Mouse (Mus musculus) neutrophil, adult 59 days (primary cell): ENCODE measurements around the gene Loxl3. TPM values are rescaled to one million over a fixed set of nuclear protein-coding genes. Genes with fewer than 3 reads are reported as not detected.

ENCODE experiments used
- total RNA-seq, 2 experiments: library from RNA; stranded (reverse); gene quantifications; 1 replicate in 1 of 2; 2 replicates in 1 of 2; pipeline ENCODE4 v1.2.4; 2023

Gene Loxl3
- total RNA-seq: under 1 TPM; 0.33 to 0.64 TPM

DNA sequence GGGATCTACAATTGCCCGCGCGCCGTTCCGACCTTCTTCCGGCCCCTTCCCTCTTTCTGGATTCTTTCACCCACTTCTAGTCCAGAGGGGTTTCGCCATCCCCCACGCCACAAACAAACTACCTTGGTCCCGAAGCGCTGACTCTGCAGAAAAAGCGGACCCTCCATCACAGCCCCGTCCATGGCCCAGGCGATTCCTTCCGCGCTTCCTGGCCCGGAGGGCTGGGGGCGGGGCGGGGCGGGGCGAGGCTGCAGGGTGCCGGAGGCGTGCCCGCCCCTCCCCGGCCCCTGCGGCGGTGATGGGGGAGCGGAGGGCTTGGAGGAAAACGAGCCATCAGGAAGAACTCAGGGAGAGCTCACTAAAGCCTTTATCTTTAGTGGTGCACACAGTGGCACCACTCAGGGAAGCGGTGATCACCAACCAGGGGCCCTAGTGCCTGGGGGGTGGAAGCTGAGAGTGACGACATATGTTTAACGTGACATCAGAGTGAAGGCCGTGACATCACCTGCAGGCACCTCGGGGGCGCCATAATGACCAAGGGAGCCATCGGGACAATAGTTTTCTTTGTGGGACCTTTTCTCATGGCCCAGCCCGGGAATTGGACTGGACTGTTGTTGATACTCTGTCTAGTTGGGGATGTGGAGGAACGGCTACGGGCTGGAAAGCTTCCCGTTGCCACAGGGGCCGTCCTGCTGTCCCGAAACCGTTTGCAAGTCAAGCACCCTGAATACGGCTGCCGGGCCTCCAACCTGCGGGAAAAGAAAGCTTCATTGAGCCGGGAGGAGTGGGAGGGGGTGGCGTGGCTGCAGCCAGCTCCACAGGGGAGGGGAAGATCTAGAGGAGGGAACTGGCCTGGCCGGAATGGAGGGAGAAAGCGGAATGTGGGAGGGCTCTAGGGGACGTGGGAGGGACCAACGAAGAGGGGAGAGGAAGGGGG lies at the start of gene Loxl3, which contains the start of gene Dok1:
TSS of gene Loxl3 (plus strand) at position 925 of the 937 bp plus-strand sequence.
TSS of gene Dok1 (minus strand) at position 223 of the 937 bp plus-strand sequence.

DNA sequence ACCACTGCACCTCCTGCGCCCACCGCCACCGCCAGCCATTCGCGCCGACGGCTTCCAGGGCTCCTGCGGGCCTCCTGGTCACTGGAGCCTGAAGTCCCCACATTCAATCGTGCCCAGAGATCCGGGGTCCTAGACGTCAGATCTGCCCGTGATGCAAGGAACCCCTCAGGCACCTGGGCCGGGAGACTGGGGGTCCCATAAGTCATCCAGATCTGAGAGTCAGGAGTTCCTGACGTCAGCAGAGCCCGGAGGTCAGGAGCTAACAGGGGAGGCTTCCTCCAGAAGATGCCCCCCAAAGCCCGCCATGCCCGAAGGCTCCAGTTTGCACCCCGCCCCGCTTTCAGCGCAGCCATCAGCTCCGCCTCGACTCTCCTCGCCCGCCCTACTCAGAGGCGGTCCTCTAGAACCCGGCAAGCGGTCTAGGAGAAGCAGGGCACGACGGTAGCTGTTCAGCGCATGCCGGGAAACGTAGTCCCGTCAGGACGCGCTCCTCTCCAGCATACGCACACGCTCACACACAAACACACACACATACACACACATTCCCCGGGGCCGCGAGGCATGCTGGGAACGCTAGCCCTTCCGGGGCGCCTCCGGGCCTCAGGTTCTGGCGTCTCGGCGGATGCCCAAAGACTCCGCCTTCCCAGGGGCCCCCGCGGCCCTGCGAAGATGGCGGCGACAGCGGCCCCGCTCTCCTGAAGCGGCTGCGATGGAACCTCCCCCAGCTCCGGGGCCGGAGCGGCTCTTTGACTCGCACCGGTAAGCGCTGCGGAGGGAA lies 20.3 kb downstream of the Loxl3 start, which contains the start of gene Aup1:
TSS of gene Aup1 (plus strand) at position 448 of the 778 bp plus-strand sequence.

DNA sequence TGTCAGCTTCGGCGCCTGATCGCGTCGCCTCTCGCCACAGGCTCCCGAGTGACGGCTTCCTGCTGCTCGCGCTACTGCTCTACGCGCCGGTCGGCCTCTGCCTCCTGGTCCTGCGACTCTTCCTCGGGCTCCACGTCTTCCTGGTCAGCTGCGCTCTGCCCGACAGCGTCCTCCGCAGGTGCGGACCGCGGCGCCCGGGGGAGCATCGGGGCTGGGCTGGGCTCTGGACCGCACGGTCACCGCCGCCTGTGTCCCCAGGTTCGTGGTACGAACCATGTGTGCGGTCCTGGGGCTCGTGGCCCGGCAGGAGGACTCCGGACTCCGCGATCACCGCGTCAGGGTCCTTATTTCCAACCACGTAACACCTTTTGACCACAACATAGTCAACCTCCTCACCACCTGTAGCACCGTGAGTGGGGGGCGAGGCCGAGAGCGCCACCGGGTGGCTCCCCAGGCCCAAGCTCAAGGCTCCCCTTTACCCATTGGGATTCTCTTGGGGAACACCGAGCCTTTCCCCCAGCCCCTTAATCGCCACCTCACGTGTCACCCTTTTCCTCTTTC lies 21.0 kb downstream of the Loxl3 start, which contains the start of gene Htra2:
TSS of gene Htra2 (minus strand) at position 403 of the 561 bp plus-strand sequence.

DNA sequence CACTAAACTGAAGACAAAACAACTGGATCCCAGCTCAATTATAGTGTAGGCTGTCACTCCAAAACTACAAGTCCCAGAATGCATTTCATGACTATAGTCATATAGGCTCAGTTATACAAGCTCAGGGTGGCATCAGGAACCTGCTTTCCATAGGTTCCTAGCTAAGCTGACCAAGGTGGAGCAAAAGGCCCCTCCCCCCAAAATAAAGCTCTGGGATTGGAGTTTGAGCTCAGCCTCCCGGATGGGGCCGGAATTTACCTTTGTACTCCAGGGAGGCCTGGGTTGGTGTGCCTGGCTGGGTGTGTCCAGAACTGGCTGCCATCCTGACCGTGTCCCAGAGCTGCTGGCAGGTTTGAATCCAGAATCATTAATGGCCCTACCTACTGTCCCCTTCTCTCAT lies 23.8 kb downstream of the Loxl3 start, which contains the start of gene Dqx1:
TSS of gene Dqx1 (plus strand) at position 55 of the 400 bp plus-strand sequence.

DNA sequence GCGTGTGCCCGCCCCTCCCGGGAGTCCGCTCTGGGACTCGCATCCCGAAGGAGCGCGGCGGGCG lies 36.1 kb downstream of the Loxl3 start, which contains the start of gene Tlx2:
TSS of gene Tlx2 (minus strand) at position 47 of the 64 bp plus-strand sequence.

DNA sequence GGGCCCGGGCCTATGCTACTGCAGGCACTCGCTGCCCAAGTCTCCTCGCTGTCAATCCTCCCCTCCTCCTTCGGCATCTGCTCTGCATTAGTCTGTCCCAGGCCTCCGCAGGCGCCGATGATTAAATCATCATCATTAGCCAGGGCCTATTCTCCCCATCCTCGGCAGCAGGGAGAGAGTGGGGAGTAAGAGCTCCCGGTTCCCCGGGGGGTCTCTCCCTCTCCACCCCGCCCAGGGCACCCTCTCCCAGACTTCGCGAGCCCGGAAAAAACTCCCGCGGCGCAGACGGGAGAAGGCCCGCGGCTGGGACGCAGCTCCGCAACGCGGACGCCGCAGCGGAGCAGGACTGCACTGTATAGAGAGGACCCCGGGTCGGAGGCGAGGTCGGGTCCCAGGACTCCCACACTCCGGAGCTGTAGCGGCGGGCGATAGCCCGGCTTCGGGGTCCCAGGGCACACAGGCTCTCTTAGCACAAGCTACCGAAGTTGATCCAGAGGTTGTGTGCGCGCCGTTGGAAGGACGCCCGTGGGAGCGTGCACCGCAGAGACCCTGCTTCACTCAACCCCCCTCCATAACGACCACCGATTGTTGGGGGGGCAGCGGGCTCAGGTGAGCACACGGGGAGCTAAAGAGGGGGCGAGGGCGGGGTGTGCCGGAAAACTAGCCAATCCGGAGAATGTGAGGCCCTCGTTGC lies 43.8 kb downstream of the Loxl3 start, which contains the start of gene Pcgf1:
TSS of gene Pcgf1 (plus strand) at position 240 of the 694 bp plus-strand sequence.

DNA sequence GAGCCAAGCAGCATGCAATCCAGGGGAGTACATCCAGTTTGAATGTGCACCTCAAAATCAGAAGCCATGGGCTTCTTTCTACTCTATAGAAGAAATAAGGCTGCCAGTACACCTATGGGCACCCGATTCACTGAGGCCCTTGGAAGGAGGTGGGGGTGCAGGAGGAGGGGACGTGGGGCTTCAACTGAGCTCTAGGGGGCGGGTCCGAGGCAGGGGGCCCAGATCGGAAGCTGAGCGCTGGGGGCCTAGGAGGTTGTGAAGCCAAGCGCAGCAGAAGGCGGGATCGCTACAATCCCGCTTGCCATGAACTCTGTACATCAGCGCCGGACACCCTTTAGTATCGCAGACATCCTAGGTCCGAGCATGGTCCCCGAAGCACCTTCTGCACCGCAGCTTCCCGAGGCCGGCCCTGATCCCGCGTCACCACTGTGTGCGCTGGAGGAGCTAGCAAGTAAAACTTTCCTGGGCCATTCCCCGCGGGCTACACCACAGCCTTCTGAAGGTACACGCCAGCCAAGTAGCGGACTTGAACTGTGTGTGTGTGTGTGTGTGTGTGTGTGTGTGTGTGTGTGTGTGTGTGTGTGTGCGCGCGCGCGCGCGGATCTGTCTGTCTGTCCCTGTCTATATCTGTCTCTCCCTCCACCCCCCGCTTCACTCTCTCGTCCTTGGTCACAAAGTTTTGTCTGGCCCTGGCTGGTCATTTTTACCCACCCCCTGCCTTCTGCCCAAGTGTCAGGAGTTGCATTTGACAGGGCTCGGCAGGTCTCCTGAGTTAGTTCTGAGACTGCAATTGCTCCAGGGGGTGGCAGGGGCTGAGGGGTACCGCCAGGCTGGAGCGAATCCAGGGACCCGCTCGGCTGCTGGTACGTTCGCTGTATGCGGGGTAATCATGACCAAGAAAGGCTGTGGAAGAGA lies 52.4 kb downstream of the Loxl3 start, which contains the start of gene Lbx2:
TSS of gene Lbx2 (plus strand) at position 247 of the 915 bp plus-strand sequence.

DNA sequence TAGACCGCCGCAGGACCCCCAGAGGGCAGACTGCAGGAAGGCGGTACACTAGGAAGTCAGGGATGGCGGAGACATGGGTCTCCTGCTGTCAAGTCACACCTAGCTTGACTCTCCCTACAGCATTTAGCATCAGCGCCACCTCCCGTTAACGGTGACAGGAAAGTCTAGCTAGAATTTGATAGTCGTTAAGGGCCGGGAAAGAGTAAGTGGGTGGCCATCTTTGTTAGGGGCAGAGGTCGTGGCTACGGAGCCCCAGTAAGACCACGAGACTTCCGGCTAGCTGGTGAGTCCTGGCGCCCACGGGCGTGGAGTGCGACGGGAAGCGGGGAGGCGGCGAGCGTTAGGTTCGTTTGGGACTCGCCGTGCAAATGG lies 67.3 kb downstream of the Loxl3 start, which contains the start of the genes Ccdc142 and Gm42688:
TSS of gene Ccdc142 (plus strand) at position 286 of the 372 bp plus-strand sequence.
TSS of gene Gm42688 (plus strand) at position 302 of the 372 bp plus-strand sequence.

Other genes starting within 250 kb of the Loxl3 start
- gene Sema4f, start 94.4 kb upstream of the Loxl3 start, total RNA-seq: 10 to 100 TPM; 26.6 to 30.3 TPM
- 1 to 10 TPM; 2.8 to 3.6 TPM for gene M1ap, start 87.3 kb upstream of the Loxl3 start, total RNA-seq
- gene Dok1, start 702 bp upstream of the Loxl3 start, total RNA-seq: 10 to 100 TPM; 25.4 to 32.9 TPM
- 100 to 1,000 TPM; 211 to 234 TPM for gene Aup1, start 20.3 kb downstream of the Loxl3 start, total RNA-seq
- 10 to 100 TPM; 46.8 to 56.0 TPM for gene Htra2, start 21.1 kb downstream of the Loxl3 start, total RNA-seq
- gene Dqx1, start 23.7 kb downstream of the Loxl3 start, total RNA-seq: 1 to 10 TPM; 5.6 to 5.9 TPM
- gene Tlx2, start 36.1 kb downstream of the Loxl3 start, total RNA-seq: not detected
- 10 to 100 TPM; 14.6 to 19.6 TPM for gene Pcgf1, start 43.7 kb downstream of the Loxl3 start, total RNA-seq
- under 1 TPM in 1 of 2 experiments, not detected in 1; 0.60 TPM for gene Lbx2, start 52.2 kb downstream of the Loxl3 start, total RNA-seq
- 1 to 10 TPM; 4.9 to 7.7 TPM for gene Ccdc142, start 67.4 kb downstream of the Loxl3 start, total RNA-seq
- gene Gm42688, start 67.4 kb downstream of the Loxl3 start, total RNA-seq: 1 to 10 TPM; 4.2 to 4.9 TPM
- 10 to 100 TPM; 23.8 to 24.2 TPM for gene Mrpl53, start 74.9 kb downstream of the Loxl3 start, total RNA-seq
- gene Mogs, start 81.3 kb downstream of the Loxl3 start, total RNA-seq: 10 to 100 TPM; 30.9 to 31.2 TPM
- 10 to 100 TPM; 31.6 to 34.0 TPM for gene Wbp1, start 87.4 kb downstream of the Loxl3 start, total RNA-seq
- gene Ino80b, start 91.3 kb downstream of the Loxl3 start, total RNA-seq: 10 to 100 TPM; 16.4 to 22.2 TPM
- under 1 TPM; 0.46 to 0.78 TPM for gene Rtkn, start 101.3 kb downstream of the Loxl3 start, total RNA-seq
- not detected for gene Wdr54, start 122.2 kb downstream of the Loxl3 start, total RNA-seq
- not detected for gene 1700003E16Rik, start 122.2 kb downstream of the Loxl3 start, total RNA-seq
- 100 to 1,000 TPM; 113 to 130 TPM for gene Dctn1, start 131.7 kb downstream of the Loxl3 start, total RNA-seq
- not detected for gene Slc4a5, start 185.7 kb downstream of the Loxl3 start, total RNA-seq